Mouse (Mus musculus) liver, adult 2 months (tissue): Measurements from ENCODE around the gene Tgfbi.

Experiments
- CTCF ChIP-seq: fragments of 200-500 bp; IDR thresholded peaks from 2 replicates; pipeline ENCODE4 v1.5.1; 2011; ENCODE audit warnings: low read depth, low read length, control low read depth
- POLR2A ChIP-seq: fragments of 200-500 bp; IDR thresholded peaks from 2 replicates; pipeline ENCODE4 v1.6.1; 2011; ENCODE audit warnings: low read length, control low read depth; ENCODE audit not compliant: insufficient read depth; ENCODE audit errors: extremely low read depth

DNA sequence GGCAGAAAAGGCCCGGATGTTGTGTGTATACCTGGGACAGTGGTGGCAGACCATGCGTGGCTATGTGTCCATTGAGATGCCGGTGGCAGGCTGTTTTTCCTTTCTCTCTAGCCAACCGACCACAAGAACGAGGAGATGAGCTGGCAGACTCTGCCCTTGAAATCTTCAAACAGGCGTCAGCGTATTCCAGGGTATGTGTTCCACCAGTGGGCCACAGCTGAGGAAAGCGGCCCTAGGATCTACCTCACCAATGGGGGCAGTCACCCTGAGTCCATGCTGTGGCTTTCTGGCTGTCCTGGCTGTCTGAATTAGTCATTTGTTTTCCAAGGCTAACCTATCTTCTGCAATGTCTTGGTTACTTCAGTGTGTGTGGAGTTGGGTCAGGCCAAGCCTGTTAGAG, 27.7 kb downstream of the Tgfbi start:
- TF ChIP-seq CTCF: no peak
- no peak for TF ChIP-seq POLR2A
